Mouse (Mus musculus) MN1 (cell line): Measurements from ENCODE around the gene H2afv.

Source experiments
- DNase-seq: peaks from one replicate; pipeline ENCODE4 v3.0.0-alpha.2; 2016; ENCODE audit warnings: low spot score

Gene H2afv

DNA sequence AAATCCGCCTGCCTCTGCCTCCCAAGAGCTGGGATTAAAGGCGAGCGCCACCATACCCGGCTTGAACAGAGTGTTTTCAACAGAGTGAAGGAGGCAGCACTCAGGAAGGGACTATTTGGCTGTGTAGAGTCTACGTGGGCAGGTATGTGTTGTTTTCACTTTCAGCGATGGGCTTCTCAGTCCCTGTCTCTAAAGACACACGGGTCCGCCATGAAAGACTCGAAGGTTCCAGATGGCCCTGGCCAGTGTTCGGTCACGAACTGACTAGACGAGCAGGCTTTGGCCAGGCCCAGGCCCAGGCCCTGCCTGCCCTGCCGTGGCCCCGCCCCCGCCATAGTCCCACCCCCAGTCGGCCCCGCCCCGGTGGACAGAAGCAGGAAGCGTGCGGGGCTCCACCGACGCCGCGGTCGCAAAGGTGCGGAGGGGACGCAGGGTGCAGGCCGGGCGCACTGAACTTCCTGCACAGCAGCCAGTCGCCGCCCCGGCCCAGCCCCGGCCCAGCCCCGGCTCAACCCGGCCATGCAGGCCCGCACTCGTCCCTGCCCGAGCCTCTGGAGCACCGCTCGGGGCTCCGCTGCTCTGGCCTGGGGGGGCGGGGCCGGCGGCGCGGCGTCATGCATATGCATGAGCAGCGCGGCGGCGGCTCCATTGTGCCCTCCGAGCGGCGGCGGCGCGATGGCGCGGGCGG is 55.4 kb downstream of the H2afv start, which contains the start of gene Zmiz2:
Gene Zmiz2, plus strand, starts transcription at position 349 of the 688 bp plus-strand sequence.
- peak; percentile 97 for DNase-seq

DNA sequence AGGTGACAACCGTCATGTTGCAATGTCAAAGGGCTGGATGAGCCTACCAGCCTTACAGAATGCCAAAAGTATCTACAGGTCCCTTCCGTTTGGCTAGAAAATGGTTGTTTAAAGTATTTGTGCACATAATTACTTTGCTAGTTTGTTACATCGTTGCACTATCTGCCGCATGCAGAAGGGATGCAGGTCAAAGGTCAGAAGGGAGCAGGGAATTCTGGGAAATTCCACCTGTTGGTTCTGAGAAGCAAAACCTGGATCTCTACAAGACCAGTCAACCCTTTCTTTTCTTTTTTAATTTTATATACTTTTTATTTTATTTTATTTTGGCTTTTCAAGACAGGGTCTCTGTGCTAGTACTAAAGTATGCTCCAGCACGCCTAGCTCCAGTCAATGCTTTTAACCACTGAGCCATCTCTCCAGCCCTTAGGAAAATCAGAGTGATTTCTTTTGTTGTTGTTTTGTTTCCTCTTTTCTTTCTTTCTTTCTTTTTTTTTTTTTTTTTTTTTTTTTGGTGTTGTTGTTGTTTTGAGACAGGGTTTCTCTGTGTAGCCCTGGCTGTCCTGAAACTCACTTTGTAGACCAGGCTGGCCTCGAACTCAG is 56.0 kb downstream of the H2afv start:
- DNase-seq = no peak

DNA sequence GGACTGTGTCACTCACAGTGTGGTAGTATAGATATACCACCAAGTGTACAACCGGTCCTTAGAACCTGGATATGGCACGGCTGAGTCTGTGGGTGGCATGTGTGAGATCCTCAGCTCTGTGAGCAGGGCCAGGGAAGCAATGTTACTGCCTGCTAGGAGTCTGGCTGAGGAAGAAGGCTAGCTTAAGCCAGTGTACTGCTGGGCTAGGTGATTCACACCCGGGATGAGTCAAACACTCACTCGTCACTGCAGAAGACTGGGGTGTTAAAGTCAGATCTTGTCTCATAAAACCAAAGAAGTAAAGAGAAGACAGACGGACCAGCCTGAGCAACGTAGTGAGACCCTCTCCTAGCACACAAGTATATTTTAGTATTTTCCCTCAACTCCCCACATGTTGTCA is 63.3 kb downstream of the H2afv start:
- no peak for DNase-seq
